Mouse (Mus musculus): ENCODE measurements around the gene Gas1. TPM values are rescaled to one million over a fixed set of nuclear protein-coding genes. Genes with fewer than 3 reads are reported as not detected.

Gas1 gene
- polyA plus RNA-seq, 1 experiment = 0.50 TPM

- Histone ChIP-seq H3K4me1 (ENCODE audit: control insufficient read depth, insufficient read depth, low read length) (no peaks in the 10 kb centered on the region), H3K27ac (ENCODE audit: insufficient read depth, low read depth, low read length) (no peak overlapping the region), H3K4me3 (ENCODE audit: insufficient read depth, low read length) (no peak overlapping the region)
- TF ChIP-seq CTCF (IDR thresholded peaks at IDR 0.05; ENCODE audit: low read depth, low read length) (no peak), POLR2A (IDR thresholded peaks at IDR 0.05; ENCODE audit: borderline replicate concordance, low read depth, low read length) (no peak)
Measured at GRCm38 (mm10) chr13:60125501-60126305, 51.5 kb downstream of the Gas1 start.

GRCm38 (mm10) chr13:60125020-60125419, 52.1 kb downstream of the Gas1 start:
- H3K4me3 ChIP-seq (ENCODE audit: insufficient read depth, low read length) = no peak overlapping the region
- H3K27ac ChIP-seq (ENCODE audit: insufficient read depth, low read depth, low read length) = no peak overlapping the region
- no peak for TF ChIP-seq POLR2A (IDR thresholded peaks at IDR 0.05; ENCODE audit: borderline replicate concordance, low read depth, low read length)
- TF ChIP-seq CTCF (IDR thresholded peaks at IDR 0.05; ENCODE audit: low read depth, low read length) = no peak
- no peaks in the 10 kb centered on the region for H3K4me1 ChIP-seq (ENCODE audit: control insufficient read depth, insufficient read depth, low read length)

- no peak overlapping the region for H3K4me3 ChIP-seq (ENCODE audit: insufficient read depth, low read length)
- no peak for TF ChIP-seq POLR2A (IDR thresholded peaks at IDR 0.05; ENCODE audit: borderline replicate concordance, low read depth, low read length)
- no peak for TF ChIP-seq CTCF (IDR thresholded peaks at IDR 0.05; ENCODE audit: low read depth, low read length)
- no peaks in the 10 kb centered on the region for H3K4me1 ChIP-seq (ENCODE audit: control insufficient read depth, insufficient read depth, low read length)
- no peak overlapping the region for H3K27ac ChIP-seq (ENCODE audit: insufficient read depth, low read depth, low read length)
Measured at GRCm38 (mm10) chr13:60124456-60124855, 52.7 kb downstream of the Gas1 start.
